Mouse (Mus musculus) erythroblast, embryonic 14.5 days (primary cell): ENCODE measurements around the gene Supt16. TPM values are rescaled to one million over a fixed set of nuclear protein-coding genes. Genes with fewer than 3 reads are reported as not detected.

ENCODE experiments used
- H3K27me3 ChIP-seq: 2 replicates; pipeline ENCODE4 v1.6.1; 2012; ENCODE audit warnings: inconsistent platforms; ENCODE audit not compliant: control insufficient read depth
- H3K36me3 ChIP-seq: 2 replicates; pipeline ENCODE4 v1.6.1; 2012; ENCODE audit warnings: mild to moderate bottlenecking, inconsistent platforms; ENCODE audit not compliant: control insufficient read depth
- H3K4me1 ChIP-seq: 2 replicates; pipeline ENCODE4 v1.6.1; 2012; ENCODE audit warnings: inconsistent platforms; ENCODE audit not compliant: control insufficient read depth
- H3K4me3 ChIP-seq: replicated peaks from 2 replicates; pipeline ENCODE3; 2012; ENCODE audit warnings: moderate library complexity, mild to moderate bottlenecking, inconsistent platforms
- H3K9me3 ChIP-seq: 2 replicates; pipeline ENCODE4 v1.6.1; 2012; ENCODE audit warnings: low read length, inconsistent platforms, mixed read lengths; ENCODE audit not compliant: control insufficient read depth
- GATA1 ChIP-seq: IDR thresholded peaks from 2 replicates; pipeline ENCODE4 v1.6.1; 2012; ENCODE audit warnings: low read length, inconsistent platforms, mixed read lengths
- TAL1 ChIP-seq: IDR thresholded peaks from 3 replicates; pipeline ENCODE4 v1.6.1; 2012; ENCODE audit warnings: low read length, inconsistent platforms, mixed read lengths
- polyA plus RNA-seq: library from polyadenylated mRNA; stranded (reverse); fragments of >175 nt; gene quantifications from 2 replicates; pipeline ENCODE4 v1.2.3, GENCODE M21; 2012

Supt16 gene
- polyA plus RNA-seq, 1 experiment = 2.6 TPM

DNA sequence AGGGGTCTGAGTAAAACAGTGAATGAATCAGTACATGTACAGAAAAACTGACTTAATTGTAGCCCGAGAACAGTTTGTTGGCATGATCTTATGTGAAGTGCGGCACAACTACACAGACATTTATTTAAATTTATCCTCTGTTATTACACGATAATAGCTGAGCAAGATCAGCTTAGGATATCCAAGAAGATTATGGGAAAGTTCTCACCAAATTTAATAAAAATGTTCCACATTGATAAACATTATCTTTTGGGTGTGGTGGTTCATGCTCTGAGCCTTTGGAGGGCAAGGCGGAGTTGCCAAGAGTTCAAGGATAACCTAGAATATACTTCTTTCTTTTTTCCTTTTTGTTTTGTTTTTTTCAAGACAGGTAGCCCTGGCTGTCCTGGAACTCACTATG, 2.2 kb upstream of the Supt16 start:
- Histone ChIP-seq H3K9me3 (no peaks in the 10 kb centered on the region), H3K4me3 (peak overlapping the region; percentile 74)
- TF ChIP-seq GATA1 = no peak
- no peak for TF ChIP-seq TAL1

GRCm38 (mm10) chr14:52198141-52198540, 925 bp upstream of the Supt16 start:
- no peak for TF ChIP-seq TAL1
- no peak for TF ChIP-seq GATA1
- no peaks in the 10 kb centered on the region for H3K27me3 ChIP-seq
- peak overlapping the region; percentile 74 for H3K4me3 ChIP-seq
- peaks cover 67% of the 10 kb centered on the region for H3K36me3 ChIP-seq
- H3K4me1 ChIP-seq = peaks cover 52% of the 10 kb centered on the region
- H3K9me3 ChIP-seq = no peaks in the 10 kb centered on the region

More for the DNA sequence above, 2.2 kb upstream of the Supt16 start:
- Histone ChIP-seq H3K36me3 (peaks cover 67% of the 10 kb centered on the region), H3K4me1 (peaks cover 44% of the 10 kb centered on the region), H3K27me3 (no peaks in the 10 kb centered on the region)

DNA sequence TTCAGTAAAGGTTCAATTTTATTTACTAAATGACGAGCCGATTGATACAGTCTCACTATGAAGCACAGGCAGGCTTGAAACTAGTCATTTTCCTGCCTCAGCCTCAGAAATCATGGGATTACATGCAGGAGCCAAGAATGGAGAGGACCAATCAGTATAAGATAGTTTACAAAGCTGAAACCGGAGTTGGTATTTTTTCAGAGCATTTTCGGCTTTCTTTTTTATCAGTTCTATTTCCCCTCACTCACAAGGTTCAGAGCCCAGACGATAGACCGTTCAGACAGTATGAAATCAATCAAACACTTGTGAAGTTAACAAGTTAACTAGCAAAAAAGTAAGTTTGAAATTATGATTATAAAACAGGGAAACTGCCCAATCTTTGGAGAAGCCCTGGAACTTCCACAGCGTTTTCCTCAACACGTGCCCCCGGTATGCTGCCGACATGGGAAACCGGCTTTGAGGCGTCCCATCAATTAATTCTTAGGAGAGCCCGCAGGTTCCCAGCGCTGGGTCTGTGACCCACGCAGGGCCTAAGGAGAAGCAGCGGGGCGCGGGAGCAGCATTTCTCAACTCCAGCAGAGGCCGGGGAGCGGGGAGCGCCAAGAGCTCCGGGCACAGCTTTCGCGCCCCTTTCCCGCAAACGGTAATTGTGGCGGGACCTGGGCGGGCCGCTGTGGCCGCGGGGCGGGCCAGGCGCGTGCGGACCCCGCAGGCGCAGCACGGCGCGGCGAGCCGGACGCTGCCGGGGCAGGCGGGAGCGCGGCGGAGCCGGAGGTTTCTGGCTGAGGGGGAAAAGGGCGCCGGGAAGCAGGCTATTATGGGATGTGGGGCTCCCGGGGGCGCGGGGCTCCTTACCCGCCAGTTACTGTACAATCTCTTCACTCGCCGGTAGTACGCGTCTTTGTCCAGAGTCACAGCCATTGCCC, 723 bp downstream of the Supt16 start:
- H3K27me3 ChIP-seq = no peaks in the 10 kb centered on the region
- peak overlapping the region; percentile 74 for H3K4me3 ChIP-seq
- peaks cover 63% of the 10 kb centered on the region for H3K4me1 ChIP-seq
- no peaks in the 10 kb centered on the region for H3K9me3 ChIP-seq
- TF ChIP-seq GATA1 = no peak
- no peak for TF ChIP-seq TAL1
- peaks cover 65% of the 10 kb centered on the region for H3K36me3 ChIP-seq

DNA sequence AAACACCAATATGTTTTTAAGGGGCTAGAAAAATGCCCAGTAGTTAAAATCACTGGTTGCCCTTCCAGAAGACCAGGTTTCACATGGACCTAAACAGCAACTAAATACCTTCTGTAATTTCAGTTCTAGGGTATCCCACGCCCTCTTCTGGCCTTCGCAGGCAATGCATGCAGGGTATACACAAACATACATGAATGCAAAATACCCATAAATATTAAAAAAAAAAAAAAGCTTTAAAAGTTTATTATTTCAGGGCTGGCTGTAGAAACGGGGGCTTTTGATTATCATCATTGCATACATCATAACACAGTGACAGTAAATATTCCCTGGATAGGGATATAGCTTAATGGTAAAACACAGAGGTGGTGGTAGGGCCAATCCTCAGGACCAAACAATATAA, 1.5 kb downstream of the Supt16 start:
- H3K4me1 ChIP-seq = peaks cover 67% of the 10 kb centered on the region
- no peaks in the 10 kb centered on the region for H3K27me3 ChIP-seq
- H3K36me3 ChIP-seq = peaks cover 57% of the 10 kb centered on the region
- TF ChIP-seq GATA1 = no peak
- TF ChIP-seq TAL1 = no peak
- H3K4me3 ChIP-seq = peak overlapping the region; percentile 74
- H3K9me3 ChIP-seq = no peaks in the 10 kb centered on the region

- Histone ChIP-seq H3K4me3 (peak overlapping the region; percentile 1), H3K27me3 (no peaks in the 10 kb centered on the region), H3K4me1 (peaks cover 57% of the 10 kb centered on the region), H3K9me3 (no peaks in the 10 kb centered on the region), H3K36me3 (peaks cover 59% of the 10 kb centered on the region)
- TF ChIP-seq GATA1 = no peak
- TF ChIP-seq TAL1 = no peak
These were observed 6.4 kb downstream of the Supt16 start for GRCm38 (mm10) chr14:52190740-52191359.

GRCm38 (mm10) chr14:52189519-52189918, 7.7 kb downstream of the Supt16 start:
- H3K9me3 ChIP-seq = no peaks in the 10 kb centered on the region
- no peaks in the 10 kb centered on the region for H3K27me3 ChIP-seq
- no peak overlapping the region for H3K4me3 ChIP-seq
- H3K4me1 ChIP-seq = peaks cover 49% of the 10 kb centered on the region
- TF ChIP-seq TAL1 (no peak), GATA1 (no peak)
- peaks cover 61% of the 10 kb centered on the region for H3K36me3 ChIP-seq

- H3K9me3 ChIP-seq = no peaks in the 10 kb centered on the region
- no peak overlapping the region for H3K4me3 ChIP-seq
- peaks cover 61% of the 10 kb centered on the region for H3K36me3 ChIP-seq
- no peaks in the 10 kb centered on the region for H3K27me3 ChIP-seq
- peaks cover 43% of the 10 kb centered on the region for H3K4me1 ChIP-seq
- TF ChIP-seq GATA1 (no peak), TAL1 (no peak)
These were observed 8.4 kb downstream of the Supt16 start for GRCm38 (mm10) chr14:52188788-52189187.

- H3K27me3 ChIP-seq = no peaks in the 10 kb centered on the region
- H3K4me3 ChIP-seq = no peak overlapping the region
- H3K36me3 ChIP-seq = peaks cover 87% of the 10 kb centered on the region
- no peaks in the 10 kb centered on the region for H3K4me1 ChIP-seq
- TF ChIP-seq GATA1 = no peak
- no peak for TF ChIP-seq TAL1
- H3K9me3 ChIP-seq = no peaks in the 10 kb centered on the region
These were observed 30.6 kb downstream of the Supt16 start for GRCm38 (mm10) chr14:52166571-52166970.

DNA sequence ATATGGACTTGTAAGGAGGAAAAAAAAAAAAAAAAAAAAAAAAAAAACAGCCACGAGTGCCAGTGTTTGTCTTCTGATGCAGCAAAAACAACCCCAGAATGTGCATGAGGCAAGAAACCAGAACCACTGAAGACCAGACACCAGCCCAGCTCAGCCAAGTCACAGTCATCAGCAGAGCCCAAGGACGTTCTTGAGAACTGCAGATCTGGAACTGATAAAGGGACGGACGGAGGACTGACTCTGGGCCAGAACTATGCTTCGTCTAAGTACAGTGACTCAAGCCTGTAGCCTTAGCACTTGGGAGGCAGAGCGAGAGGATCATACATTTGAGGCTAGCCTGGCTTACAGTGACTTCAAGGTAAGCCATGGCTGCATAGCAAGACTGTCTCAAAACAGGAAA, 36.3 kb downstream of the Supt16 start:
- Histone ChIP-seq H3K4me1 (no peaks in the 10 kb centered on the region), H3K4me3 (no peak overlapping the region), H3K27me3 (no peaks in the 10 kb centered on the region), H3K36me3 (peaks cover 79% of the 10 kb centered on the region), H3K9me3 (no peaks in the 10 kb centered on the region)
- TF ChIP-seq GATA1 = no peak
- no peak for TF ChIP-seq TAL1
